25 mouse cellular contexts compared by ENCODE assay signal in genomic region chr1:186019511-186019910, GRCm38 (mm10).
"Had no signal": no experiment of that assay in that cellular context is flagged by ENCODE, and none has a peak within 500 bp of the region (broad histone marks: within the 10 kb centered on the region; RNA-seq: fewer than 3 reads in every experiment).

No protein-coding gene starts in this region.

- H3K27ac ChIP-seq: gastrocnemius, adult 2 months; heart, embryonic 10.5 days; hindbrain, embryonic 13.5 days; hindbrain, embryonic 15.5 days; intestine, embryonic 15.5 days; layer of hippocampus, adult 2 months; left cerebral cortex, adult 2 months; limb, embryonic 10.5 days; limb, embryonic 12.5 days; liver, embryonic 13.5 days had no signal

- ATAC-seq: inflammation-experienced regulatory T-cells, adult 6 months; intestine, embryonic 15.5 days; intestine, postnatal 0 days had no signal

- DNase-seq: gastrocnemius, adult 2 months; gastrocnemius, postnatal 10 days; gastrocnemius, postnatal 25 days; heart, adult 18-20 months; heart, postnatal 10 days; heart, postnatal 4 days; kidney, adult 18-20 months; kidney, adult 8-10 months; kidney, postnatal 10 days; kidney, postnatal 25 days; kidney, postnatal 4 days; liver; liver, embryonic 13.5 days had no signal

- H3K4me2 ChIP-seq: heart, embryonic 12.5 days; hindbrain, embryonic 13.5 days; hindbrain, embryonic 15.5 days; intestine, embryonic 15.5 days; limb, embryonic 12.5 days; liver, embryonic 11.5 days; liver, embryonic 13.5 days had no signal

- H3K27me3 ChIP-seq: heart, embryonic 12.5 days; hindbrain, embryonic 13.5 days; hindbrain, embryonic 15.5 days; intestine, embryonic 15.5 days; limb, embryonic 12.5 days; liver, embryonic 13.5 days had no signal

- H3K9ac ChIP-seq: heart, embryonic 12.5 days; hindbrain, embryonic 13.5 days; hindbrain, embryonic 15.5 days; intestine, embryonic 15.5 days; limb, embryonic 12.5 days; liver, embryonic 13.5 days had no signal

- H3K4me3 ChIP-seq: gastrocnemius, adult 2 months; heart, embryonic 10.5 days; heart, embryonic 12.5 days; hindbrain, embryonic 13.5 days; hindbrain, embryonic 15.5 days; intestine, embryonic 15.5 days; layer of hippocampus, adult 2 months; left cerebral cortex, adult 2 months; limb, embryonic 10.5 days; limb, embryonic 12.5 days; liver, embryonic 13.5 days had no signal

- H3K4me1 ChIP-seq: heart, embryonic 10.5 days; hindbrain, embryonic 13.5 days; hindbrain, embryonic 15.5 days; intestine, embryonic 15.5 days; limb, embryonic 10.5 days; limb, embryonic 12.5 days; liver, embryonic 13.5 days had no signal

- H3K36me3 ChIP-seq: heart, embryonic 12.5 days; hindbrain, embryonic 13.5 days; hindbrain, embryonic 15.5 days; intestine, embryonic 15.5 days; limb, embryonic 10.5 days; limb, embryonic 12.5 days; liver, embryonic 13.5 days had no signal

- H3K9me3 ChIP-seq: hindbrain, embryonic 13.5 days; hindbrain, embryonic 15.5 days; intestine, embryonic 15.5 days; limb, embryonic 10.5 days; liver, embryonic 13.5 days had no signal
